Mouse (Mus musculus) stomach, postnatal 0 days (tissue): ENCODE measurements around the gene Arhgdib.

Experiments
- CTCF ChIP-seq: IDR thresholded peaks from 2 replicates; pipeline ENCODE4 v1.5.1; 2016; ENCODE audit warnings: antibody characterized with exemption, low read depth, mild to moderate bottlenecking, moderate library complexity
- EP300 ChIP-seq: optimal IDR thresholded peaks from 2 replicates; pipeline ENCODE3; 2016; ENCODE audit warnings: antibody characterized with exemption

DNA sequence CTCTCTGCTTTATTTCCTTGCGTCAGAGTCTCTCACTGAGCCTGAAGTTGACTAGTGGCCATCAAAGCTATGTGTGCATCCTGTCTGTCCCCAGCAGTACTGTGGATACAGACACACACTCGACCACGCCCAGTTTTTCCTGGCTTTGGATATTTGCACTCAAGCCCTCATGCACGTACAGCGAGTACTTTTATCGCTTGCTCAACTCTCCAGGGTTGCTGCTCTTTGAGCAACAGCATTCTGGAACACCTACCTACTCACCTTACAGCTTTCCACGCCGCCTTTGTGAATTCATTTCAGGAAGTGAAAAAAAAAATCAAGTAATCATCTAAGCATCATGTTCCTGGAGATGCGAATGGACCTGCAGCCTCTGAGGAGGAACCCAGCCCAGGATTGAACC, 11.2 kb upstream of the Arhgdib start:
- TF ChIP-seq CTCF (no peak), EP300 (no peak)
